In genomic region chr8:127662776-127663499, GRCm38 (mm10) we compare ENCODE assay signal across 10 mouse cellular contexts.
"Had no signal": no experiment of that assay in that cellular context is flagged by ENCODE, and none has a peak within 500 bp of the region (broad histone marks: within the 10 kb centered on the region; RNA-seq: fewer than 3 reads in every experiment).

No protein-coding gene starts in this region.

- ATAC-seq: intestine, embryonic 16.5 days; liver, embryonic 12.5 days had no signal

- DNase-seq: kidney, adult 2 months; kidney, postnatal 14 days; lung, embryonic 14.5 days; lung, postnatal 10 days; lung, postnatal 4 days; midbrain, embryonic 14.5 days; right cerebral cortex, adult 18-20 months; right cerebral cortex, postnatal 25 days had no signal
